Mouse (Mus musculus): Measurements from ENCODE around the gene Epb41l3.

Epb41l3 gene

DNA sequence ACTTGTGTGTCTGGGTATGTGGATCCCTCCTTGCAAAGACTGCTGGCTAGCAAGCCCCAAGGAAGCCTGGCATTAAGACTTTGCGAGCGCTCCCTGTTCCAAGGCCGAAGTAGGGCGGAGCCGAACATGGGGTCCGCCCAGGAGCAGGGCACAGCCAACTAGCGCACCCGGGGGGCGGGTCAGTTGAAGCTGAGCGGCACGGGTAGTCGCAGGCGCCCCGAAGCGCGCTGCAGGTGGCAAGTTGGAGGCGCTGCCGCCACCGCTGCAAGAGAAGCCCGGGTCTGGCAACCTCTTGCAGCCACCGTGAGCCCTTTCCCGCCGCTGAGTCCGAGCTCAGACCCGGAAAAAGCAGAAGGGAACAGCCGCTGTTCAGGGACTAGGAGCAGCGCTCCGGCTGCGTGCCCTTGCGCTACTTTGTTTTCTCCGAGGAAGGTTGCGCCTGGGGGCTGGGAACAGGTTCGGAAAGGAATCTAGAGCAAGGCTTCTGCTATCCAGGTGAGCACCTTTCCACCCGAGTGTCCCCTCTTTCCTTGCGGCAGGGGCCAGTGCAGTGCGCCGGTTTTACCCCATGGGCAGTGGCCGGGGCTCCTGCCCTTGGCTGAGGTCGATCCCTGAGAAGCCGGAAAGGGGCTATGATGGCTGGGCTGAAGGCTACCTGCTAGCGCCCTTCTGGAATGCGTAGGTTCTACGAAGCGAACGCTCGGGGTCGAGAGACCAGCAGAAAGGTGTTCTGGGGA lies at the start of gene Epb41l3:
Gene Epb41l3, plus strand, starts transcription at position 183 of the 737 bp plus-strand sequence.
- peak; percentile 55 for DNase-seq (ENCODE audit: low read depth, low spot score)

DNA sequence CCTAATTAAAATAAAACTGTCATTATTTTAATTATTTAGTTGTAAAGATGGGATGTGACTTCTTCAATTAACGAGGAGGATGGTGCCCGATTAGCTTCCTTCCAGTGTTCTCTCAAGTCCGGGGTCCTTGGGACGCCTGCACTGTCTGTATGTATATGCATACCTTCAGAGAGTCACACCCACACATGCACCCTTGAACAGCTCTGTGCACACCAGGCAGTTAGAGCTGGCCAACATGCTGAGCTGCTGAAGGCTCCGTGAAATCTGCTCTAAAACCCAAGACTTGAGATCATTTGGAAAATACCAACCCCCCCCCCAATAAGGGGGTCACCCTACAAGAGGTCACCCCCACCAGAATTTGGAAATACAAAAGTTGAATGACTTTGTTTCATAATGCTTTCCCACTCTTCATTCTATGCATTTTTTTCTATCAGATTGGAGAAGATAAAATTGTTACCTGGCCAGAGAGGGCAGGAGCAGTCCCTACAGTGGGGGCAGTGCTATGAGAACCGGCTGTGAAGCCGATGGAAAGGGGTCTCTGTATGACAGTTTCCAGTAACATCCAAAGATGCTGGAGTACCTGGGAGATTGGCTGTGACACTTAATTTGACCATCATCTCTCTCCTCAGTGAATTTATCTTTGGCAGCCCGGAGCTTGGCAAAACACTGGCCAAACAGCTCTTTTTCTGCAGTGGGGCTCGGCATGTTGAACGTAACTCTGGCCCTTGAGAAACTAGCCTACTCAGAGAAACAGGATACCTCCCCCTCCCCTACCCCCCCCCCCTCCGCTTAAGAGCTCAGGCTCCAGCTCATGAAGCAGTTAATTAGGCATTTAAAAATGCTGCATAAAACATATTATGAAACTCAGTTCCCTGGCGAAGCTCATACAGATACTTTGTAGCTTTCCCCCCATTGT lies 36.5 kb upstream of the Epb41l3 start:
- DNase-seq (ENCODE audit: low read depth, low spot score), result no peak

DNA sequence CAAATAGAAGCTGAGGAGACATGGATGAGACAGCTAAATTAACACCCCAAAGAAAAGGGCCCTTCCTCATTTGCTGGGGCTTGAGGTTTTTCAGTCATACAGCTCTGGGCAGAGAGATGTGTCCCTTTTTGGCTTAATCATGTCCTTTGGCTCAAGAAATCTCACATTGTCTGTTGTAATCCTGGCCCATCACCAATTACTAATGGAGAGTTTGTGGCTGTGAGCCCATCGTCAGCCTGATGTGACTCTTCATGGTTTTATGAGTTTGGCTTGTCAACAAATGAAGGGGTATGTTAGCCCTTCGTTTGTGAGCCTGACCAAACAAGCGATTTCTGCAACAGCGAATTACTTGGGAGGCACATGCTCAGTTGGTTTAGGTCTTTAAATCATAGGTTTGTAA lies 34.0 kb upstream of the Epb41l3 start:
- no peak for DNase-seq (ENCODE audit: low read depth, low spot score)

DNA sequence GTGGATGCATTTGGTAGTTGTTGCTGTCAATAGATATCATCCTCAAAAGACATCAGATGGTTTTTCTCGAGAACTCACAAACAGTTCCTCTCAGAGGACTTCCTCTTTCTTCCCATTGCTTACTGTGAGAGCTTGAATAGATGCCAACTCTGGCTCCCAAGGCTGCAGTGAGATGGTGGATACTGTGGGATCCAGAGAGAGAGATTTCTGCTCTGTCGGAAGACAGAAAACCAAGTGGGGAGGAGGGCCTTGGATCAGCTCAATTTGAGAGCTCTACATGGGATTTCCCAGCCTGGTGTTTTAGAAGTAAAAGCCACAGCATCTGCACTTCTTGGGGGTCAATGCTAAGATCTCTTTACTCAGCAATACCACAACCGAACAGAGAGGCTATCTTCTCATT lies 26.7 kb upstream of the Epb41l3 start:
- DNase-seq (ENCODE audit: low read depth, low spot score), result no peak

DNA sequence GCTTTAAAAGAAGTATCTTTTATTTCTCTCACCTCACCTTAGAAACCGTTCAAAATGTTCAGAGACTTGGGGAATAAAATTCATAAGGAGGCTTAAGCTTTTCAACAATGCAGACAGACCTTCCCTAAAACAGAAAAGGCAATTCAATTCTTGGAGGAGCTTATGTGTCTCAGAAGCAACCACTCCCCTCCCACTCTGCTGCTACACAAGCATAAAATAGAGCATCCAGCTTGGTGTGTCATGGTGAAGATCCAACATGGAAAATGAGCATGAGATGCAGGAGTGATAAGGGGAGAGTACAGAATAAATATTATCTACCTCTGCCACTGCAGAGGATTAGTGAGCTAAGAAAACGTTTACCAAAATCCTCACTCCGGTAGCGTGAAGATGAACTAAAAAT lies 21.5 kb upstream of the Epb41l3 start:
- DNase-seq (ENCODE audit: low read depth, low spot score), result no peak

DNA sequence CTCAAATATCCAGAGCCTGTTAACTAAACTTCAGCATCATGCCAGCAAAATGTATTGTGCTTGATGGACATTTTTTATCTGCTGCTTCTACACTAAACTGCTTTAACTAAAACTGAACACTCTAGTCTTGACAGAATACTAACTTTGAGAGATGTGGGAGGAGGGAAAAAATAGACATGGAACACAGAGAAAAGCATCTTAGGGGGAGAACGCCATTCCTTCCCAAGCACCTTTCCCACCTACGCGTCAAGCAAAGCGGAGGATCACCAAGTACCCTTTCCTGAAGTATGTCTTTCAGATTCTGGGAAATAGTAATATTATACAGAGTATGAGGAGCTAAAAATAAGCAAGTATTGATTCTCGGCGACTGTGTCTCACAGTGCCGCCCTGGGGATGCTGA lies 15.7 kb upstream of the Epb41l3 start:
- no peak for DNase-seq (ENCODE audit: low read depth, low spot score)

DNA sequence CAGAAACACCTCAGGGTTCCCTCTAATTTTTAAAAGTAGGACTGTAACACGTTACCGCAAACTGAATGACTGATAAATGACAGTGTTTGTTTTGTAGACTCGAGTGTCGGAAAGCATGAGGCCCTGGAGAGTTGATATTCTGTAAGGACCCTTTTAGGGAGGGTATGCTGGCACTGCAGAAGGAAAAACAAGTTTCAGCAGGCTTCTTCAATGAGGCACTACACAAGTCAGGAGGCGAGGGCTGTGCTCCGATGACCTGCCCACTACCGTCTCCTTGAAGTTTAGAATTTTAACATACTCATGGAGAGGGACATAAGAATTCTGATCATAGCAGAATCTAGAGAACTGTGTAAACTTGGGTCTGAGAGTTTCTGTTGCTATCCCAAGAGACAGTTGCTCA lies 15.1 kb upstream of the Epb41l3 start:
- no peak for DNase-seq (ENCODE audit: low read depth, low spot score)

DNA sequence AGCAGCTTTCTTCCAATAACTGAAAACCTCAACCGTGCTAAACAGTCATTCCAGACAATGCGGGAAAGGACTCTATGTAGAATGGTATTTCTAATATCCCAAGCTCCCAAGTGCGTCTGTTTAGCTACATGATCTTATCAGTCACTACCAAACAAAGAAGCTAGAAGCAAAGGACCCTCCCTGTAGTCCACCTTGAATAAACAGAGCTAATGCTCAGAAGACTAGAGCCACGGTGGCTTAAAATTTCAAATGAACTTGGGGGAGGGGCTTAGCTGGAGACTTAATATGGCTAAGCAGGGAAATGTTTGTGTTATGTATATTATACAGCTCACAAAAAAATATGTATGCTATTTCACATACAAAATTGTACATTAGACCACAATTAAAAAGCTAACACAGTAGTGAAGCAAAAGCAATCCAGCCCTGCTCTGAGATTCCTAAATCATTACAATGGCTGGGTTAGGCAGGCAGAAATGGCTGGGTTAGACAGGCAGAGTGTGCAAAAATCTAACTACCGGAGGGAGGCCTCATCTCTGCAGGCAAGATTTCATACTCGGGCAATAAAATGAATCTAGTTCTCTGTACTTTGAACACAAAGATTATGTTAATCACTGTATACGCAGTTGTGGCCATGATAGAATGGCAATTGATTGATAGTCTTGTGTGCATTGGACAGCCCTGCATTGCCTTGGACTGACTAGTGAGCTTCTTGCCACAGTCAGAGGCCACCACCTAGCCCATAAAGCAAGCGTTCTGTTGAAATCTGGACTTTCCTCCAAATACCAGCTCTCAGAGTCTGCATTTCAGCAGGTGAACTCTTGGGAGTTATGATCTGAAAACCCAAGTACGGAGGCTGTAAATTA lies 13.4 kb upstream of the Epb41l3 start:
- no peak for DNase-seq (ENCODE audit: low read depth, low spot score)

DNA sequence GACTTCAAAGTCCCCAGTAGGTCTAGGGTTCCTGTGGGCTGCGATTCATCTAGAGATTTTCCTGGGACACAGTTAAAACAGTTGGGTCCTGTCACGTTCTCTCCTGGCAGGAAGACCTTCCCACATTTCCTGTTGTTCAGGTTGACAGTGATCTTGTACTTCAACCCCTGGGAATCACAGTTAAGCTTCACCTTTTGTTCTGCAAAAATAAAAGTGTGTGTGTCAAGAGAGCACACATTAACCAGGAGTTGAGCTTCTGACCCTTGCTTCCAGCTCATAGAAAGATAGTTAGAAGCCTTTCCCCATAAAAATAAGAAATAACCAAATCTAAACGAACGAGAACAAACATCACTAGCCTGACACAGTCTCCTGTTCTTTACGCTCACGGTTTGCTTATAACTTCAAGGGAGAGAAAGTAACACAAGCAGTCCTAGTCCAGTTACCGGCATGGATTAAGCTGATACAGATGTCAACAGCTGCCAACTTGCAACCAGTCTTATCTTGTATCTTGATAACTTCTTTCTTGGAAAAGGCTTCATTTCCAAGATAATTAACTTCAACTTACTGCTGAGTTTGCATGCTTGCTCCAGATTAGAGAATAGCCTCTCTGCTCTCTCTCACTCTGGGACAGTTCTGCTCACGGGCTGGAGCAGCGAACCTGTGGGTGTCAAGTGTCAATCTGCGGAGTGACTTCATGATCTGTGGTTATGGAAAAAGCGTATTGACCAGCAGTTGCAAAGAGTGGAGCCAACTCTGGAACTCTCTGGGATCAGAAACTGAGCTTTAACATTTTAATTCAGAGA lies 7.3 kb upstream of the Epb41l3 start:
- DNase-seq (ENCODE audit: low read depth, low spot score), result no peak

DNA sequence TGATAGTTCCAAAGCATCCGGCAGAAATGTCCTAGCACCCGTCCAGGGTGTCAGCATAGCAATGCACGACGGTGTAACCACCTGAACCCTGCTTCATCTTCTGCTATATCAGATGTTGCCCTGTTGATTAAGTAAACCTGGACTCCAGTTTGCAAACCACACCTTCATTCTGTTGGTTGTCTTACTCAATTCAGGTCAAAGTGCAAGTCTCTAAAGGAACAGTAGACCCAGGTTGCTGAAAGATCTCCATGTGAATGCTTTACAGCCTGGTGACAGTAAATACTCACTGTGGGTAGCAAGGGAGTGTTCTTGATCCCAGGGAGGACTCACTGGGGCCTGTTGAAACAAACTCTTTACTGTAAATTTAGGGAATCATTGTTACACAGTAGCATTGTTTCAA lies 1.4 kb upstream of the Epb41l3 start:
- no peak for DNase-seq (ENCODE audit: low read depth, low spot score)

DNA sequence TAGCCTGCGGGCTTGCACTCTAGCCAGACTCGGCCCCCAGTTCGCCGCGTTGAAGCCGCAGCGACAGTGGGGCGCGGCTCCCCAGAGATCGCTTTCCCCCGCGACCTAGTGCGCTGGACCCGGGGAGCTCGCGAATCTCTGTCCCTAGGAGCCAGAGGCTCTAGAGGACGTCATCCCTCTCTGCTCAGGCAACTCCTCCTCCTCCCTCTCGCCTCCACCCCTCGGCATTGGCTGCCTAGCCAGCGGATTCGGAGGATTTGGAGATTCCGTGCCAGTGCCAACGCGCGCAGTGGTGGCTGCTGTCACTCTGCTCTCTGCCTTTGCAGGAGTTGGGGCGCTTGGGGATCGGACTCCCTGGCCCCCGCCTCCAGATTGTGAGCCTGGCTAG lies 749 bp downstream of the Epb41l3 start:
- DNase-seq (ENCODE audit: low read depth, low spot score), result no peak

DNA sequence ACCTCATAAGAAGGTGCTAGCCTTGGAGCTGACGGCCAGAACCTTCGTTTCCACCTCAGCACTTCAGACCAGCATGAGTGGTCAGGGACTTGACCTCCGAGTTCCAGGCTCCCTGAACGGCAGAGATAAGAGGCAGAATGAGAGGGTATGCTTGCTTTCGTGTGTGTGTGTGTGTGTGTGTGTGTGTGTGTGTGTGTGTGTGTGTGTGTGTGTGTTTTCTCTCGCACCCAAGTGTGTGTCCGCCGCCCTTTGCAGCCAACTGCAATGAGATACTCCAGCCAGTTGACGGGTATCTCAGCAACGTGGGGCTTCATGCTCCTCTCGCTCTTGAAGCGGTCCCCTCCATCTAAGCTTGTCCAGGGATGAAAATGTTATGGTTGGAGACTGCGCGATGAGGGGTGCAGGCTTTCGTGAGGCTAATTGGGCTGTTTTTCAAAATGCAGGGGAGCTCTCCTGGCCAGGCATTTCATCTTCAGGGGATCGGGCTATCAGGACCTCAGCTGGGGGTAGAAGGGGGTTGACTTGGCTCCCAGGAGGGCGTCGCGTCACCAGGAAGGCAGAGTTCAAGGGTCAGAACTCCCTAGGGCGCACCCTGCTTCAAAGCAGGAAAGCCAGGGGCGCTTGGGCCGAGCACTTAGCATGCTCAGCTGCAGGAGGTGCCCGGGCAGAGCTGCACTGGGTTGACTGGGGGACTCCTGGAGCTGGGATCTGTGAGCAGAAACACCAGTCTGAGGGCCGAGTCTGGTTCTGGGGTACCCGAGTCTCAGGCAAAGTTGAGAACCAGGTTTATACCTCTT lies 1.5 kb downstream of the Epb41l3 start:
- DNase-seq (ENCODE audit: low read depth, low spot score), result no peak

DNA sequence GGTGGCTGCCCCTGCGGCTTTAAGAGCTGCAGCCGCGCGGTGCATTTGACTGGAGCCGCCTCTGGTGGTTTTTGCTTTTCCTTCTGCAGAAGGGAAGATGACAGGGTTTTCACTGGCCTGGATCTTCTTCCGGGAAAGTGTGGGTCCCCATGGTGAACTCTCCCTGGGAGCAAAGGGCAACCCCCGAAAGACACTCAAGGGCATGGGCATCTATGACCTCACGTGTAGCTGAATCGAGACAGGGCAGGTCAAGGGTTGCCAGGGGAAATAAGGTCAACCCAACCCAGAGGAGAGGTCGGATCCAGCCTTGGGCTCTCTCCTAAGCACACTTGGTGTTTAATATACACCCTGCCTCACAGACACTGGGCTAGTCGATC lies 2.0 kb downstream of the Epb41l3 start:
- no peak for DNase-seq (ENCODE audit: low read depth, low spot score)

DNA sequence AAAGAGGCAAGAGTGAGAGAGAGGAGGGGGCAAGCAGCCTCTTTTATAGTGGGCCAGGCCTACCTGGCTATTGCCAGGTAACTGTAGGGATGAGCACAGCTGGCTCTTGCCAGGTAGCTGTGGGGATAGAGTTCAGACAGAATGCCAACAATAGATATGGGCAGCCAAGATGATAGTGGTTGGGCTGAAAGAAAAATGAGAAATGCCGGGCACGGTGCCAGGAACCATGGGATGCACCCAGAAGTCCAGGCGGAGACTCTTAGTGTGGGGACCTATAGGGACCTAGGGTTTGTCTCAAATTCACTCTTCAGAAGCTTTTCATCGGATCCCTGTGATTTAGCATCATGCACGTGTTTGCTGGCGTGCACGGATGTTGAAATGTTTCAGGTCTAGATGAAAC lies 6.8 kb downstream of the Epb41l3 start:
- DNase-seq (ENCODE audit: low read depth, low spot score), result no peak

DNA sequence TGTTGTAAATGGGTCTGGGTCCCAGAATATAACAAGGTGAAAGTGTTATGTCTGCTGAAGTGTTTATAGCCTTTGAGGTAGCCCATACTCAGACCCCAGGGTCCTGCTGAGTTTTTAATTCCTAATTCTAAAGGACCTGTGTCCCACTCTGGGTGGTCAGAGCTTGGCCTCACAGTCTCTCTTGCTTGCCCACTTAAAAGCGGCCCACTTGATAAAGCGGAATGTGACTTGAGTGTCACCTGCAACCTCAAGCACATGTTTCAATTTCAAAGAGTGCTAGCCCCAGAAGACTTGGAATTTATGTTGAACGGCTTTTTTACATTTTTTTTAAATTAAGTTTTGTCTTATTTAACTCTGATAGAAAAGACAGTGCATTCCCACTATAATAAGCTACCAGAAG lies 16.1 kb downstream of the Epb41l3 start:
- DNase-seq (ENCODE audit: low read depth, low spot score), result no peak

DNA sequence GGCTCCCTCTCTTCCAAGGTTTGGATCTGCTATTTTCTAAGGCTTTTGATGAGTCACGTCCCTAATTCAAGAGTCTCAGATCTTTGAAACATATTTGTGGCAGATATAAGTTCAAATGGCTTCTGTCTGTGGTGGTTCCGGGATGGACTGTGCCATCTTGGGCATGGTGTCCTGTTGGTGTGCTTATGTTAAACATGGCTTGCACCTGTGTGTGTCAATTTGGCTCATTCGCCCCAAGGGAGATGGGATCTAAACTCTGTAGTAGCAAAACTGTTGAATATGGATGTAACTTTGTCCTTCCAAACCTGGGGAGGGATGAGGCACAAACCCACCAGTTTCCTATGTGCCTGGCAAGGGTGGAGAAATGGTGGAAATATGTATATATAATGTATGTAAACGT lies 21.6 kb downstream of the Epb41l3 start:
- DNase-seq (ENCODE audit: low read depth, low spot score), result no peak

DNA sequence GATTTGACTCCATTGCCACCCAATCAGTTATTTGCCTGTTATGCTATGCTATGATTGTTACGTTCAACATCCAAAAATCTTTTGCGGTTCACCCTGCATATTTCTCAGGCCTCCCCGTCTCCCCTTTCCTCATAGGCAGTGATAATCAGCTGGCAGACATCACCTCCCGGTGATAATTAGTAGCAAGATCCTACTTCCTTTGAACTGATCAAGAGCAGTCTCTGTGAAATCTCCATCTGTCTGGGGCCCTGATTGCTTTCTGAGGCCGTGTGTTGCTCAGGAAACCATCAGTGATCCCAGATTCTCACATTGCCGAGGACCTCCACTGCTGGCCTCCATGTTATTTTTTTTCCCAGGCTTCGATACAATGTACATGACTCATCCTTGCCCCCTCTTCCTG lies 22.5 kb downstream of the Epb41l3 start:
- DNase-seq (ENCODE audit: low read depth, low spot score), result no peak

DNA sequence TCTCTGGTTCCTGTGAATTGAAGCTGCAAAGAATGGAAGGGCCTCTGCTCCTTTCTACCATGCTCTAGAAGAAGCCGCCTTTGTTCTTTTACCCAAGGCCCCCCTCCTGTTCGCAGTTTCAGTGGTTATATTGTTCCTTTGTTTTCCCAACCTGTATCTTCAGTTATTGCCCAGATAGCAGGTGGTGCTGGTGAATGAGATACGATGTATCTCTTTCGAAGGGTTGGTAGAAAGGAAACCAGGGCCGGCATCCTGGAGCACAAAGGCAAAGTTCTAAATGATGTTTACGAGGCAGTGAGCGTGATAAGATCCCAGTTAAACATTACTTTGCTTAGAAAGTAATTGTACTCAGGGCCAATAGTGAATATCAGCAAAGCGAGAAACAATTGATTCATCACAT lies 27.8 kb downstream of the Epb41l3 start:
- no peak for DNase-seq (ENCODE audit: low read depth, low spot score)

DNA sequence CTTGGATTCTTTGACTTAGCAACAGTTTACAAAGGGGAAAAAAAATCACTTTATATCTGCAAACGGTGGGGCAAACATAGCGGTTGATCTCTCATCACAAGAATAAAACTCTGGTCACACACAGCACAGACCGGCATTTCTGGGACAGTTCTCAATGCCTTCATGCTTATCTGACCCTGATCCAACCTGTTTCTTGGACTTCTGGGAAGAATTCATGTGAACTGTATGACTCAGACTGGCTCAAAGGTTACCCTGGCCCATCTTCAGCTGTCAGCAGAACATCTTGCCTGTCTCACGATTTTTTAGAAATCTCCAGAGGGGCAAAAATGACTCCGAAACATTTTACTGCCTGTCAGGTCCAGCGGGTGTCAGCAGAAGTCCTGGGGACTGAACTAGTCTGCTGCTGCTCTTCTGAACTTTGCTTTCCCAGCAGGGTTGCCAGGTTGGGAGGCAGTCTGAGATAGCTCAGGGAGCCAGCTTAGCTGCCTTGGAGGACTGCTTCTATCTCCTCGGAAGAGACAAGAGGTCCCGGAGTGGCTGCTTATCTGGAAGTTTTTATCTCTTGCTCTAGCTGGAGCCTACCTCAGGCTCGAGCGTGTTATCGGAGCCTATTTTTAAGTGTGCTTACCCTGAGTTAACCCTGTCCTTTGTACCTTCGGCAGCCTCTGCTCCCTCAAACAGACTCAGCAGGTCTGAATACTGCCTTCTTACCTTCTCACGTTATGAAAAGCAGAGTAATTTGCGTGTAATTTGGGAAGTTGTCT lies 29.7 kb downstream of the Epb41l3 start:
- DNase-seq (ENCODE audit: low read depth, low spot score), result no peak
